Mouse (Mus musculus): ENCODE measurements around the gene Slc46a2. TPM values are rescaled to one million over a fixed set of nuclear protein-coding genes. Genes with fewer than 3 reads are reported as not detected.

Gene Slc46a2
- not detected in 2 replicates for polyA plus RNA-seq (2012; rRNA removed)

DNA sequence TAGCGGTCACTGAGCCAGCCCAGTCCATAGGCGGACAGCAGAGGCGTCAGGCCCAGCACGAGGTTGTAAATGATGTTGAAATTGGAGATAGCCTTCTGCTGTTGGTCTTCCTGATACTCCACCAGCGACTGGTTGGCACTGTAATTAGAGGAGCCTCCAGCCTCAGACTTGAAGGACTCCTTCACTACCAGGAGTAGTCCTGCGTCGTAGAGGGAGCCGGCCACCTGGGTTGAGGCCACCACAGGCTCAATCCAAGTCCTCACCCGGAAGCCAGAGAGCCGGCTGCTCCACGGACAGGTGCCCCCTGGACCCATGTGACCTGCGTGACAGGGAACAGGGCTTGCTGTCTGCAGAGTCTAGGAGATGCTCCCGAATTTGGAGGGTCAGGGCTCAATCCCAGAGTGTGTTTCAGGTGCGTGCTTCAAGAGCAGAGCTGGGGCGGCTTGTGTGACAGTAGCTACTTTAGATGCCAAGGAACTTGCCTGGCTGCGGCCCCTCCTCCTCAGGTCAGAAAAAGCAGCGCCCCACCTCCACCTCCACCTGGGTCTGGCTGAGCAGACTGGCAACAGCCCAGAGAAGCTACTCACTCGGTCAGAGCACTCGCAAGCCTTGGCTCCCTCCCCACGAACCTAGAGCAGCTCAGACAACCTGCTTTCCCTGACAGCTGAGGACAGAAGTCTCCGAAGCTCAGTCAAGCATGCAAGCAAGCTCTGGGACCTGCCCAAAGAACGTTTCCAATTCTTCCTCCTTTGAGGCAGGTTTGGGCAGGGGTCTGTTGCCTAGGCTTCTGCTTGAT, at the start of gene Slc46a2:
Slc46a2 (minus strand) TSS at position 449 of the 796 bp plus-strand sequence.
- 12% methylated on average over 22 of the region's 22 CpGs for WGBS
- Histone ChIP-seq H3K27ac (ENCODE audit: insufficient read depth, low read depth, low read length) (no peak within 1 kb of the TSS), H3K27me3 (ENCODE audit: control insufficient read depth, insufficient read depth, low read length) (no peaks in the 10 kb centered on the region; the same call in 1 of the 2 replicates), H3K36me3 (ENCODE audit: control insufficient read depth, insufficient read depth, low read length) (no peaks in the 10 kb centered on the region), H3K4me1 (ENCODE audit: control insufficient read depth, insufficient read depth, insufficient read length, low read length) (no peaks in the 10 kb centered on the region), H3K4me3 (ENCODE audit: low read depth, low read length) (no peak within 1 kb of the TSS)
- TF ChIP-seq POLR2A (IDR thresholded peaks at IDR 0.05; ENCODE audit: low read depth, low read length), result no peak
- TF ChIP-seq CTCF (IDR thresholded peaks at IDR 0.05; ENCODE audit: extremely low read depth, insufficient read length, insufficient replicate concordance, low read depth, low read length), result no peak

GRCm38 (mm10) chr4:59963405-59964344, 48.8 kb upstream of the Slc46a2 start, which contains the start of gene Mup6:
Mup6 (plus strand) TSS chr4:59964294.
- Histone ChIP-seq H3K27ac (ENCODE audit: insufficient read depth, low read depth, low read length) (no peak within 1 kb of the TSS), H3K27me3 (ENCODE audit: control insufficient read depth, insufficient read depth, low read length) (no peaks in the 10 kb centered on the region), H3K36me3 (ENCODE audit: control insufficient read depth, insufficient read depth, low read length) (no peaks in the 10 kb centered on the region), H3K4me1 (ENCODE audit: control insufficient read depth, insufficient read depth, insufficient read length, low read length) (no peaks in the 10 kb centered on the region), H3K4me3 (ENCODE audit: low read depth, low read length) (no peak within 1 kb of the TSS)
- TF ChIP-seq CTCF (IDR thresholded peaks at IDR 0.05; ENCODE audit: extremely low read depth, insufficient read length, insufficient replicate concordance, low read depth, low read length) (no peak), POLR2A (IDR thresholded peaks at IDR 0.05; ENCODE audit: low read depth, low read length) (no peak)
- 62% methylated on average over 3 of the region's 3 CpGs for WGBS

- TF ChIP-seq POLR2A (IDR thresholded peaks at IDR 0.05; ENCODE audit: low read depth, low read length) (no peak), CTCF (IDR thresholded peaks at IDR 0.05; ENCODE audit: extremely low read depth, insufficient read length, insufficient replicate concordance, low read depth, low read length) (no peak)
- WGBS, result 64% methylated on average over 3 of the region's 3 CpGs
Measured at GRCm38 (mm10) chr4:59960610-59961009, 45.8 kb upstream of the Slc46a2 start, which contains the start of gene Mup4. Mup4 (minus strand) TSS chr4:59960710.

DNA sequence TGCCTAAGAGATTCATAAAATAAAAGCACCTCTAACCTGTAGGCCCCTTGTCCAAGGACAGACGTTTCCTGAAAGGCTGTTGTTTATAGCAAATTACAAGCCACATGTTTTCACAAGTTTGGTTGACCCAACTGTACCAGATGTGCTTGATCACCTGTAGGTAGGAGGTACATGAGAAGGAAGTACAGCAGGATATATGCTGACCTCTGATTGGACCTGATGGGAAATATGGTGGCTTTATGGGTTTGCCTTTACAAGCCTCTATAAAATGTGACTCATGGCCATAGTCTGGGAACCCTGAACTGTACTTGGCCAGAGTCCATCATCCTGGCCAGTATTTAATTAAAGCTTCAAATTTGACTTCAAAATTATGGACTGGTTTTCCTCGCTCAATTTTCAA, 22.7 kb upstream of the Slc46a2 start:
- no peaks in the 10 kb centered on the region for H3K36me3 ChIP-seq (ENCODE audit: control insufficient read depth, insufficient read depth, low read length)
- peaks cover 3% of the 10 kb centered on the region; the same call in 1 of the 2 replicates for H3K4me1 ChIP-seq (ENCODE audit: control insufficient read depth, insufficient read depth, insufficient read length, low read length)
- WGBS, result 38% methylated on average over 2 of the region's 2 CpGs
- TF ChIP-seq POLR2A (IDR thresholded peaks at IDR 0.05; ENCODE audit: low read depth, low read length), result no peak
- TF ChIP-seq CTCF (IDR thresholded peaks at IDR 0.05; ENCODE audit: extremely low read depth, insufficient read length, insufficient replicate concordance, low read depth, low read length), result no peak
- H3K27ac ChIP-seq (ENCODE audit: insufficient read depth, low read depth, low read length), result no peak overlapping the region
- H3K4me3 ChIP-seq (ENCODE audit: low read depth, low read length), result no peak overlapping the region
- H3K27me3 ChIP-seq (ENCODE audit: control insufficient read depth, insufficient read depth, low read length), result no peaks in the 10 kb centered on the region

More at GRCm38 (mm10) chr4:59960610-59961009, 45.8 kb upstream of the Slc46a2 start, which contains the start of gene Mup4:
- Histone ChIP-seq H3K36me3 (ENCODE audit: control insufficient read depth, insufficient read depth, low read length) (no peaks in the 10 kb centered on the region), H3K27ac (ENCODE audit: insufficient read depth, low read depth, low read length) (no peak within 1 kb of the TSS), H3K4me3 (ENCODE audit: low read depth, low read length) (no peak within 1 kb of the TSS), H3K4me1 (ENCODE audit: control insufficient read depth, insufficient read depth, insufficient read length, low read length) (no peaks in the 10 kb centered on the region), H3K27me3 (ENCODE audit: control insufficient read depth, insufficient read depth, low read length) (no peaks in the 10 kb centered on the region)

- H3K27me3 ChIP-seq (ENCODE audit: control insufficient read depth, insufficient read depth, low read length), result no peaks in the 10 kb centered on the region
- no peak overlapping the region for H3K4me3 ChIP-seq (ENCODE audit: low read depth, low read length)
- no peaks in the 10 kb centered on the region; the same call in 1 of the 2 replicates for H3K4me1 ChIP-seq (ENCODE audit: control insufficient read depth, insufficient read depth, insufficient read length, low read length)
- TF ChIP-seq POLR2A (IDR thresholded peaks at IDR 0.05; ENCODE audit: low read depth, low read length), result no peak
- TF ChIP-seq CTCF (IDR thresholded peaks at IDR 0.05; ENCODE audit: extremely low read depth, insufficient read length, insufficient replicate concordance, low read depth, low read length), result peak; percentile 53; the same call in 1 of the 2 replicates
- no peak overlapping the region for H3K27ac ChIP-seq (ENCODE audit: insufficient read depth, low read depth, low read length)
- H3K36me3 ChIP-seq (ENCODE audit: control insufficient read depth, insufficient read depth, low read length), result no peaks in the 10 kb centered on the region
- 46% methylated on average over 6 of the region's 6 CpGs for WGBS
Measured at GRCm38 (mm10) chr4:59932505-59933281, 17.8 kb upstream of the Slc46a2 start.

DNA sequence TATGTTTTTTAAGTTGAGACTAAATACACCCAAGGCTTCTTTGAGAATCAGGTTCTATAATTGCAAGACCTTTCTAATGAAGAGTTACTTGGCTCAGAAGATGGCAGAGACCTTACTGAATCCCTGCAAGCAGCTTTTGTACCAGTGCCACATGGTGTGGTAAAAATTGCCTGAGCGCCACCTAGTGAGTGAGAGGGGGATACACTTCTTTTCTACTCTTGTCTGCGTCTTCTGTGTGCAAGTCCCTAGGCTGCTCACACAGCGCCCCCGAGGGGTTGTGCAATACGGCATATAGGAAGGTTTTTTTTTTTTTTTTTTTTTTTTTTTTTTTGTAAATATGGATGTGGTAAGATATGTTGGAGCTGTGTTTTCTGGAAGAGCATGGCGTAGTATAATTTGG, 13.5 kb upstream of the Slc46a2 start:
- H3K4me3 ChIP-seq (ENCODE audit: low read depth, low read length), result no peak overlapping the region
- H3K36me3 ChIP-seq (ENCODE audit: control insufficient read depth, insufficient read depth, low read length), result no peaks in the 10 kb centered on the region
- TF ChIP-seq POLR2A (IDR thresholded peaks at IDR 0.05; ENCODE audit: low read depth, low read length) (no peak), CTCF (IDR thresholded peaks at IDR 0.05; ENCODE audit: extremely low read depth, insufficient read length, insufficient replicate concordance, low read depth, low read length) (peak; percentile 55; the same call in 1 of the 2 replicates)
- H3K27ac ChIP-seq (ENCODE audit: insufficient read depth, low read depth, low read length), result no peak overlapping the region
- H3K27me3 ChIP-seq (ENCODE audit: control insufficient read depth, insufficient read depth, low read length), result no peaks in the 10 kb centered on the region
- 11% methylated on average over 6 of the region's 6 CpGs for WGBS
- H3K4me1 ChIP-seq (ENCODE audit: control insufficient read depth, insufficient read depth, insufficient read length, low read length), result no peaks in the 10 kb centered on the region

Measured in small intestine, adult 2 months (tissue).